In the genomic region with DNA sequence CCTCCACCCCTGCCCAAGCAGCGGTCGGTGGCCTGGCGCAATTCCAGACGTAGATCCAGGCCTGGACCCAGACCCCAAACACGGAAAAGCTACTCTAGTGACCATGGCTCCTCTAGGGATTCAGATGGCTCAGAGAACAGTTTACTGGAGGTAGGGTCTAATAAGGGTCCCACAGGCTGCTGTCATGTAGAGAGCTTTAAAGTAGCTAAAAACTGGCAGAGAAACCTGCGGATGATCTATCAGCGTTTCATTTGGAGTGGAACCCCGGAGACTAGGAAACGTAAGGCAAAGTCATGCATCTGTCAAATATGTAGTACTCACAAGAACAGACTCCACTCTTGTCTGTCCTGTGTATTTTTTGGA, we compare ENCODE assay signal across 8 mouse cellular contexts. TPM values are rescaled to one million over a fixed set of nuclear protein-coding genes. Genes with fewer than 3 reads are reported as not detected.
DNase-seq lines count a peak whose midpoint lies in the region; ATAC-seq and TF ChIP-seq lines count a peak whose summit lies in the region.

No protein-coding gene starts in this region.

- no peaks in the 10 kb centered on the region for H3K9me3 ChIP-seq in heart, embryonic 14.5 days (ENCODE audit: control insufficient read depth, low read length)
- no peaks in the 10 kb centered on the region for H3K9me3 ChIP-seq in ES-Bruce4 (replicated peaks; ENCODE audit: control insufficient read depth, insufficient read depth, low read length, poor library complexity, severe bottlenecking)
- H3K9me3 ChIP-seq in forebrain, embryonic 15.5 days: no peaks in the 10 kb centered on the region
- no peaks in the 10 kb centered on the region for H3K9me3 ChIP-seq in liver, embryonic 14.5 days (ENCODE audit: control insufficient read depth, low read length)

- no peak for TF ChIP-seq CTCF in ES-Bruce4 (IDR thresholded peaks at IDR 0.05; ENCODE audit: low read depth, low read length)
- TF ChIP-seq CTCF in liver, embryonic 14.5 days (IDR thresholded peaks at IDR 0.05; ENCODE audit: low read depth): no peak

- intact Hi-C loops in left cerebral cortex, postnatal 25 days (cut with DNase I): loop anchor here (2.0 to 5.0 kb wide), 2 partner anchors 80 to 133 kb away; no protein-coding TSS in a partner anchor

- H3K4me3 ChIP-seq in heart, embryonic 14.5 days (ENCODE audit: control insufficient read depth in 1 of 2, insufficient read depth in 1 of 2, low read depth in 1 of 2, low read length in 2 of 2): peak overlapping the region; percentile 51 to 57
- peak overlapping the region; percentile 38; the same call in 1 of the 2 replicates for H3K4me3 ChIP-seq in ES-Bruce4 (ENCODE audit: low read depth, low read length)
- H3K4me3 ChIP-seq in forebrain, embryonic 15.5 days: peak overlapping the region; percentile 57
- H3K4me3 ChIP-seq in liver, embryonic 14.5 days (ENCODE audit: insufficient read depth in 1 of 2, low read depth in 2 of 2, low read length in 2 of 2): peak overlapping the region; percentile 26 to 54

- TF ChIP-seq EP300 in ES-Bruce4 (IDR thresholded peaks at IDR 0.05; ENCODE audit: insufficient read depth, low read depth, low read length): no peak
- no peak for TF ChIP-seq EP300 in liver, embryonic 14.5 days (IDR thresholded peaks at IDR 0.05; ENCODE audit: low read depth)

- DNase-seq in heart, postnatal 4 days: no peak
- DNase-seq in liver, embryonic 14.5 days (ENCODE audit: low read depth in 3 of 3, low spot score in 3 of 3): no peak
- no peak for DNase-seq in left cerebral cortex, postnatal 25 days (ENCODE audit: low spot score in 2 of 2)
- DNase-seq in cerebellum, postnatal 36 days: no peak
- DNase-seq in natural killer cell, adult 2 months (ENCODE audit: low spot score in 2 of 2): no peak

- no peak for ATAC-seq in heart, embryonic 14.5 days (ENCODE audit: insufficient number of reproducible peaks, insufficient read depth, low FRiP score, low read depth)
- no peak for ATAC-seq in forebrain, embryonic 15.5 days (replicated peaks)
- no peak for ATAC-seq in liver, embryonic 14.5 days (ENCODE audit: insufficient read depth)

- H3K27me3 ChIP-seq in heart, embryonic 14.5 days (ENCODE audit: control insufficient read depth, insufficient read depth, low read length): no peaks in the 10 kb centered on the region; the same call in 1 of the 2 replicates
- no peaks in the 10 kb centered on the region for H3K27me3 ChIP-seq in ES-Bruce4 (ENCODE audit: control insufficient read depth, insufficient read depth, low read length, poor library complexity, severe bottlenecking)
- no peaks in the 10 kb centered on the region for H3K27me3 ChIP-seq in forebrain, embryonic 15.5 days
- no peaks in the 10 kb centered on the region for H3K27me3 ChIP-seq in liver, embryonic 14.5 days (ENCODE audit: control insufficient read depth, insufficient read depth, low read length)

- peak overlapping the region; percentile 73 for H3K9ac ChIP-seq in heart, embryonic 14.5 days (ENCODE audit: low read length)
- peak overlapping the region; percentile 75 for H3K9ac ChIP-seq in ES-Bruce4 (ENCODE audit: low read depth, poor library complexity, severe bottlenecking)
- peak overlapping the region; percentile 65 for H3K9ac ChIP-seq in forebrain, embryonic 15.5 days (replicated peaks)
- no peak overlapping the region for H3K9ac ChIP-seq in liver, embryonic 14.5 days (replicated peaks)

- peak overlapping the region; percentile 69 for H3K4me2 ChIP-seq in heart, embryonic 14.5 days (ENCODE audit: low read length)
- H3K4me2 ChIP-seq in forebrain, embryonic 15.5 days (replicated peaks): peak overlapping the region; percentile 63
- H3K4me2 ChIP-seq in liver, embryonic 14.5 days (ENCODE audit: low read depth): peak overlapping the region; percentile 62

- WGBS in heart, embryonic 14.5 days: 28% methylated on average over 9 of the region's 9 CpGs
- WGBS in forebrain, embryonic 15.5 days: 23% methylated on average over 9 of the region's 9 CpGs
- WGBS in liver, embryonic 14.5 days (ENCODE audit: insufficient replicate concordance): 26% methylated on average over 9 of the region's 9 CpGs

- H3K36me3 ChIP-seq in heart, embryonic 14.5 days (ENCODE audit: control insufficient read depth, insufficient read depth, low read length): no peaks in the 10 kb centered on the region
- H3K36me3 ChIP-seq in ES-Bruce4 (ENCODE audit: control insufficient read depth, insufficient read depth, low read length, poor library complexity, severe bottlenecking): no peaks in the 10 kb centered on the region
- no peaks in the 10 kb centered on the region for H3K36me3 ChIP-seq in forebrain, embryonic 15.5 days
- H3K36me3 ChIP-seq in liver, embryonic 14.5 days (replicated peaks; ENCODE audit: control insufficient read depth, insufficient read depth, low read depth): no peaks in the 10 kb centered on the region

- no peak for TF ChIP-seq POLR2A in ES-Bruce4 (IDR thresholded peaks at IDR 0.05; ENCODE audit: insufficient read depth, low read length)

- H3K27ac ChIP-seq in heart, embryonic 14.5 days (replicated peaks in 1 of 2; ENCODE audit: control insufficient read depth in 1 of 2, insufficient read depth in 1 of 2, low read depth in 2 of 2, low read length in 2 of 2): no peak overlapping the region
- no peak overlapping the region for H3K27ac ChIP-seq in ES-Bruce4 (ENCODE audit: insufficient read depth, low read length)
- peak overlapping the region; percentile 81 for H3K27ac ChIP-seq in forebrain, embryonic 15.5 days (replicated peaks)
- no peak overlapping the region for H3K27ac ChIP-seq in liver, embryonic 14.5 days

- H3K4me1 ChIP-seq in heart, embryonic 14.5 days (ENCODE audit: control insufficient read depth in 2 of 2, insufficient read depth in 2 of 2, low read length in 2 of 2): no peaks in the 10 kb centered on the region
- H3K4me1 ChIP-seq in ES-Bruce4 (ENCODE audit: control insufficient read depth, insufficient read depth, low read length): no peaks in the 10 kb centered on the region
- H3K4me1 ChIP-seq in forebrain, embryonic 15.5 days: no peaks in the 10 kb centered on the region
- no peaks in the 10 kb centered on the region for H3K4me1 ChIP-seq in liver, embryonic 14.5 days (replicated peaks; ENCODE audit: control insufficient read depth in 2 of 2, insufficient read depth in 2 of 2, low read length in 1 of 2)

RNA-seq across cellular contexts. Expression of a gene that starts 1.4 kb away (rescaled TPM):
- polyA plus RNA-seq in heart, embryonic 14.5 days (2014; fragmentation: Nextera tagmentation; extraction: Ambion mirVana): 0.84 and 0.93 TPM in 2 replicates
- under 1 TPM; 0.43 to 0.60 TPM for total RNA-seq in heart, postnatal 4 days (2021)
- 1.1 and 1.2 TPM in 2 replicates for polyA plus RNA-seq in ES-Bruce4 (2011; ENCODE audit: insufficient read depth, insufficient read length, low read depth, missing spikeins)
- polyA plus RNA-seq in forebrain, embryonic 15.5 days (2015; fragmentation: Nextera tagmentation; extraction: Ambion mirVana): 2.2 and 2.6 TPM in 2 replicates
- polyA plus RNA-seq in liver, embryonic 14.5 days (2012; rRNA removed): 0.12 and 0.17 TPM in 2 replicates
- polyA plus RNA-seq in liver, embryonic 14.5 days (2014; fragmentation: Nextera tagmentation; extraction: Ambion mirVana): 0.14 and 0.46 TPM in 2 replicates
- total RNA-seq in left cerebral cortex, postnatal 25 days (2021): 1 to 10 TPM; 1.7 to 2.7 TPM

RNA-seq across cellular contexts. Expression of a gene that starts 29.7 kb away (rescaled TPM):
- 28.7 and 34.7 TPM in 2 replicates for polyA plus RNA-seq in heart, embryonic 14.5 days (2014; fragmentation: Nextera tagmentation; extraction: Ambion mirVana)
- 10 to 100 TPM; 21.9 to 24.8 TPM for total RNA-seq in heart, postnatal 4 days (2021)
- polyA plus RNA-seq in ES-Bruce4 (2011; ENCODE audit: insufficient read depth, insufficient read length, low read depth, missing spikeins): 5.6 and 6.2 TPM in 2 replicates
- 88.7 and 96.5 TPM in 2 replicates for polyA plus RNA-seq in forebrain, embryonic 15.5 days (2015; fragmentation: Nextera tagmentation; extraction: Ambion mirVana)
- 4.4 and 4.5 TPM in 2 replicates for polyA plus RNA-seq in liver, embryonic 14.5 days (2012; rRNA removed)
- polyA plus RNA-seq in liver, embryonic 14.5 days (2014; fragmentation: Nextera tagmentation; extraction: Ambion mirVana): 5.6 and 5.8 TPM in 2 replicates
- total RNA-seq in left cerebral cortex, postnatal 25 days (2021): 10 to 100 TPM; 48.4 TPM
